Mouse (Mus musculus): ENCODE data around the gene Gm35549. TPM values are rescaled to one million over a fixed set of nuclear protein-coding genes. Genes with fewer than 3 reads are reported as not detected.
A peak's percentile ranks its signal among the peaks of the same experiment; 100 is the strongest.
"Not testable (repeated sequence)": the region's sequence is repeated elsewhere in the genome, so short reads cannot be mapped to it uniquely, and the experiment has no call there.

Gene Gm35549
- polyA plus RNA-seq, 1 experiment from 2014 or later, result 0.51 TPM

- over 99% methylated on average over 4 of the region's 4 CpGs for WGBS
These were observed 11.8 kb upstream of the Gm35549 start for GRCm38 (mm10) chr9:122855617-122856016.

DNA sequence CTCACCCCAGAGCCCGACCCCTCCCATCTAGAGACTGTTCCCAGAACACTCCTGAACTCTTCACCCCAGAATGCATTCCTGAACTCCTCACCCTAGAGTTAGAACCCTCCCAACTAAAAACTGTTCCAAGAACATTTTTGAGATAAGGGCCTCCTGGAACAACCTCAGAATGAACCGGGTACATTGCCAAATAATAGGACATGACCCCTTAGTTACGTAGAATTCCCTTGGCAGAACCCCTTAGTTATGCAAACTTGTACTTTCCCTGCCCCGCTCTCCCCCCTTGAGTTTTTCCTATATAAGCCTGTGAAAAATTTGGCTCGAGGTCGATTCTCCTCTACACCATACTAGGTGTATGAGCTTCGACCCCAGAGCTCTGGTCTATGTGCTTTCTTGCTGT, 11.3 kb upstream of the Gm35549 start:
- not testable (repeated sequence) for H3K4me1 ChIP-seq (replicated peaks); H3K4me3 ChIP-seq; H3K27me3 ChIP-seq; H3K4me2 ChIP-seq; H3K9ac ChIP-seq; H3K27ac ChIP-seq; ATAC-seq (ENCODE audit: low FRiP score); H3K9me3 ChIP-seq
- peaks cover 94% of the 10 kb centered on the region for H3K36me3 ChIP-seq
- WGBS, result 93% methylated on average over 3 of the region's 7 CpGs

More at GRCm38 (mm10) chr9:122855617-122856016, 11.8 kb upstream of the Gm35549 start:
- peaks cover 6% of the 10 kb centered on the region; the same call in 1 of the 2 replicates for H3K9me3 ChIP-seq
- H3K4me3 ChIP-seq, result no peak overlapping the region
- no peak overlapping the region for H3K27ac ChIP-seq
- no peaks in the 10 kb centered on the region for H3K27me3 ChIP-seq
- H3K36me3 ChIP-seq, result peaks cover 94% of the 10 kb centered on the region
- H3K9ac ChIP-seq, result no peak overlapping the region
- H3K4me1 ChIP-seq (replicated peaks), result no peaks in the 10 kb centered on the region
- H3K4me2 ChIP-seq, result no peak overlapping the region
- no peak for ATAC-seq (ENCODE audit: low FRiP score)

GRCm38 (mm10) chr9:122854526-122854925, 10.7 kb upstream of the Gm35549 start:
- 92% methylated on average over 7 of the region's 7 CpGs for WGBS
- no peak for ATAC-seq (ENCODE audit: low FRiP score)

GRCm38 (mm10) chr9:122847811-122848311, 4.0 kb upstream of the Gm35549 start:
- H3K9me3 ChIP-seq; H3K4me2 ChIP-seq; H3K27ac ChIP-seq; H3K4me3 ChIP-seq; H3K27me3 ChIP-seq; ATAC-seq (ENCODE audit: low FRiP score); H3K9ac ChIP-seq; H3K4me1 ChIP-seq (replicated peaks): not testable (repeated sequence)
- peaks cover 46% of the 10 kb centered on the region for H3K36me3 ChIP-seq
- 97% methylated on average over 7 of the region's 8 CpGs for WGBS

More at GRCm38 (mm10) chr9:122854526-122854925, 10.7 kb upstream of the Gm35549 start:
- Histone ChIP-seq H3K27me3 (no peaks in the 10 kb centered on the region), H3K9ac (no peak overlapping the region), H3K4me1 (replicated peaks) (no peaks in the 10 kb centered on the region), H3K9me3 (no peaks in the 10 kb centered on the region), H3K27ac (no peak overlapping the region), H3K4me2 (no peak overlapping the region), H3K4me3 (no peak overlapping the region), H3K36me3 (peaks cover 94% of the 10 kb centered on the region)

- Histone ChIP-seq H3K36me3 (peaks cover 29% of the 10 kb centered on the region), H3K9ac (no peak overlapping the region), H3K4me1 (replicated peaks) (no peaks in the 10 kb centered on the region), H3K4me2 (no peak overlapping the region), H3K4me3 (no peak overlapping the region), H3K27ac (no peak overlapping the region), H3K27me3 (no peaks in the 10 kb centered on the region), H3K9me3 (peaks cover 4% of the 10 kb centered on the region; the same call in 1 of the 2 replicates)
- ATAC-seq (ENCODE audit: low FRiP score), result no peak
These were observed 2.3 kb upstream of the Gm35549 start for GRCm38 (mm10) chr9:122846156-122846555.

GRCm38 (mm10) chr9:122845621-122846020, 1.8 kb upstream of the Gm35549 start:
- Histone ChIP-seq H3K27me3 (no peaks in the 10 kb centered on the region), H3K9me3 (peaks cover 4% of the 10 kb centered on the region; the same call in 1 of the 2 replicates), H3K4me1 (replicated peaks) (no peaks in the 10 kb centered on the region), H3K27ac (no peak overlapping the region), H3K4me2 (no peak overlapping the region), H3K4me3 (no peak overlapping the region), H3K9ac (no peak overlapping the region), H3K36me3 (peaks cover 24% of the 10 kb centered on the region)
- 87% methylated on average over 3 of the region's 3 CpGs for whole genome bisulfite sequencing
- no peak for ATAC-seq (ENCODE audit: low FRiP score)

DNA sequence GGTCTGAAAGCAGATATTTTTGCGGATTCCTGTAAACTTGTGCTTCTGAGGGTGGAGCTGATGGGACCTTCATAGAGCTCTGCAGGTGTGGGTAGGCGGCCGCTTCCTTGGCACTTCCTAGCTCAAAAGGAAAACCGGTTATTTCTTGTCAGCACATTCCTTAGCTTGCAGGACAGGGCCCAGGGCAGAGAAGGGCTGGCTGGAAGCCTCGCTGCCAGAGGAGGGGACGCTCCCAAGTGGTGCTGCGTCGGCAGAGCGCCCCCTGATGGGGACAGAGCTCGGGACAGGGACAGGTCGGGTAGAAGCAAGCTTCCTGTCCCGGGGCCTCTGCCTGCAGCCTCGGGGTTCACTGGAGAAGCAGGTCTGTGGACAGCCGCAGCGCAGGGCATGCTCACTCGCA, 6.2 kb downstream of the Gm35549 start:
- H3K27ac ChIP-seq, result no peak overlapping the region
- ATAC-seq (ENCODE audit: low FRiP score), result no peak
- H3K9me3 ChIP-seq, result no peaks in the 10 kb centered on the region
- H3K4me1 ChIP-seq (replicated peaks), result peaks cover 22% of the 10 kb centered on the region
- 24% methylated on average over 16 of the region's 16 CpGs for WGBS
- peaks cover 24% of the 10 kb centered on the region for H3K36me3 ChIP-seq
- 0 out of 2 replicates have a peak, but pooled peaks cover 3% of the 10 kb centered on the region for H3K27me3 ChIP-seq
- no peak overlapping the region for H3K4me3 ChIP-seq
- no peak overlapping the region for H3K9ac ChIP-seq
- H3K4me2 ChIP-seq, result no peak overlapping the region

DNA sequence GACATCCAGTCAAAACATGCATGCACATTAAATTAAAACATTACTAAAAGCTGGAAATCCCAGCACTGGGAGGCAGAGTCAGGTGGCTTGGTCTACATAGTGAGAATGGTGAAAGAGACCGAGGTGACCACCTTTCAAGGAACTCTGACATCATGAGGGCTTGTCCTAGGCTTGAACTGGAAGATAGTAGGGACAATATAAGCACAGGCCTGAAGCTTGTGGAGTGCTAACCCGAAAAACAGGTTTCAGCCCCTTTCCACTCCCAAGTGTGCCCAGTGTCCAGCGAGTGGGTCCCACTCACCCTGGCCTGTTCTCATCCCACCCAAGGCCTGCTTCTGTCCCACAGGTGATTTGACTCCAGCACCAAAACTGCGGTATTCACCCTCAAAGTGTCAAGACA, 6.6 kb downstream of the Gm35549 start:
- H3K36me3 ChIP-seq, result peaks cover 26% of the 10 kb centered on the region
- H3K27me3 ChIP-seq, result 0 out of 2 replicates have a peak, but pooled peaks cover 3% of the 10 kb centered on the region
- WGBS, result 93% methylated on average over 4 of the region's 4 CpGs
- no peak overlapping the region for H3K4me2 ChIP-seq
- H3K9me3 ChIP-seq, result no peaks in the 10 kb centered on the region
- ATAC-seq (ENCODE audit: low FRiP score), result 0 out of 2 replicates have a peak, but pooled peaks have one; percentile 39
- no peak overlapping the region for H3K9ac ChIP-seq
- no peak overlapping the region for H3K4me3 ChIP-seq
- peak overlapping the region; percentile 70; the same call in 1 of the 2 replicates for H3K27ac ChIP-seq
- H3K4me1 ChIP-seq (replicated peaks), result peaks cover 22% of the 10 kb centered on the region

DNA sequence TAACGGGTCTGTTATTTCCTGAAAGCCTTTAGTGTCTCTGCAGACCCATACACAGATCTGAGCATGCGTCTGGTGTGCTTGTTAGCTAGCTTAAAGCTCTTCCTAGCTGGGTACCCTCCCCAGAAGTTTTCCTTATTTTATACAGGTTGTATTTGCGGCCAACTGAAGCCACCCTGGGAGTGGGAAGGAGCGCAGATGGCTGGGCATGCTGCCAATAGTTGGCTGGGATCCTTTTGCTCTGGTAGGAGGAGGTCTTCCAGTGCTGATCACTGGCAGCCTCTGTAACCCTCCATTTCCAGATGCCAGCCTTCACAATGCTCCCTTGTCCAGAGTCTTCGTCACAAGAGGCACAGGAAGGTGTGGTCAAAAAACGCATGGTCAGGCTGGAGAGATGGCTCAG, 7.0 kb downstream of the Gm35549 start:
- H3K9me3 ChIP-seq, result no peaks in the 10 kb centered on the region
- WGBS, result 45% methylated on average over 6 of the region's 6 CpGs

DNA sequence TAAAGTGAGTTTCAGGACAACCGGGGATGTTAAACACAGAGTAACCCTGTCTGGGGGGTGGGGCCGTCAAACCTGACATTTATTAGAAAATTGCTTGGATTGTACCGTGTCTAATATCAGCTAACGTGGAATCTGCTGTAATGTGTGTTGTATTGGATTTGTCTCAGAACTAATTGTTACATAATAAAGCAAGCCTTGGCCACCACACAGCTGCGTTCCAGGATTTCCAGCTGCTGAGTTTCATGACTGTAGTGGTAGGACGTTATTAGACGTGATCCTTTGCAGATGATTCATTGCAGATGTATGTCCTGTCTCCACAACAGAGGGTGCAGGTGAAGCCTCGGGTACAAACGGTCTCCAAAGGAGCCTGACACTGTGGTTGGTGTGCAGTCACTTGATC, 7.7 kb downstream of the Gm35549 start:
- ATAC-seq (ENCODE audit: low FRiP score), result no peak
- 77% methylated on average over 9 of the region's 9 CpGs for WGBS

More for the DNA sequence above, 7.0 kb downstream of the Gm35549 start:
- Histone ChIP-seq H3K4me2 (no peak overlapping the region), H3K27ac (peak overlapping the region; percentile 70), H3K4me1 (replicated peaks) (peaks cover 22% of the 10 kb centered on the region), H3K9ac (no peak overlapping the region), H3K36me3 (peaks cover 27% of the 10 kb centered on the region), H3K4me3 (no peak overlapping the region), H3K27me3 (0 out of 2 replicates have a peak, but pooled peaks cover 3% of the 10 kb centered on the region)
- ATAC-seq (ENCODE audit: low FRiP score), result peak; percentile 83

GRCm38 (mm10) chr9:122829826-122830380, 13.9 kb downstream of the Gm35549 start:
- 85% methylated on average over 4 of the region's 4 CpGs for WGBS
- H3K36me3 ChIP-seq, result peaks cover 72% of the 10 kb centered on the region
- no peak overlapping the region for H3K9ac ChIP-seq
- no peak overlapping the region for H3K4me3 ChIP-seq
- H3K27ac ChIP-seq, result no peak overlapping the region
- no peaks in the 10 kb centered on the region for H3K4me1 ChIP-seq (replicated peaks)
- H3K9me3 ChIP-seq, result no peaks in the 10 kb centered on the region
- no peak overlapping the region for H3K4me2 ChIP-seq
- ATAC-seq (ENCODE audit: low FRiP score), result no peak
- H3K27me3 ChIP-seq, result no peaks in the 10 kb centered on the region

More for the DNA sequence above, 7.7 kb downstream of the Gm35549 start:
- H3K27me3 ChIP-seq, result 0 out of 2 replicates have a peak, but pooled peaks cover 3% of the 10 kb centered on the region
- no peak overlapping the region for H3K4me3 ChIP-seq
- H3K4me2 ChIP-seq, result no peak overlapping the region
- H3K36me3 ChIP-seq, result peaks cover 30% of the 10 kb centered on the region
- H3K9ac ChIP-seq, result no peak overlapping the region
- peak overlapping the region; percentile 70 for H3K27ac ChIP-seq
- H3K9me3 ChIP-seq, result no peaks in the 10 kb centered on the region
- peaks cover 22% of the 10 kb centered on the region for H3K4me1 ChIP-seq (replicated peaks)

- Histone ChIP-seq H3K36me3 (peaks cover 75% of the 10 kb centered on the region), H3K4me3 (no peak overlapping the region), H3K27me3 (no peaks in the 10 kb centered on the region), H3K9ac (no peak overlapping the region), H3K4me2 (no peak overlapping the region), H3K4me1 (replicated peaks) (no peaks in the 10 kb centered on the region), H3K9me3 (no peaks in the 10 kb centered on the region), H3K27ac (no peak overlapping the region)
- no peak for ATAC-seq (ENCODE audit: low FRiP score)
- 94% methylated on average over 4 of the region's 4 CpGs for WGBS
These were observed 17.1 kb downstream of the Gm35549 start for GRCm38 (mm10) chr9:122826743-122827142.
